Mouse (Mus musculus) MEL-GATA-1-ER (cell line): ENCODE results near the gene Ddrgk1.
A peak's percentile ranks its signal among the peaks of the same experiment; 100 is the strongest.

Source experiments
- DNase-seq: peaks from one replicate; pipeline ENCODE4 v3.0.0-alpha.2; 2012; ENCODE audit warnings: low read depth; ENCODE audit errors: extremely low read depth

Gene Ddrgk1

DNA sequence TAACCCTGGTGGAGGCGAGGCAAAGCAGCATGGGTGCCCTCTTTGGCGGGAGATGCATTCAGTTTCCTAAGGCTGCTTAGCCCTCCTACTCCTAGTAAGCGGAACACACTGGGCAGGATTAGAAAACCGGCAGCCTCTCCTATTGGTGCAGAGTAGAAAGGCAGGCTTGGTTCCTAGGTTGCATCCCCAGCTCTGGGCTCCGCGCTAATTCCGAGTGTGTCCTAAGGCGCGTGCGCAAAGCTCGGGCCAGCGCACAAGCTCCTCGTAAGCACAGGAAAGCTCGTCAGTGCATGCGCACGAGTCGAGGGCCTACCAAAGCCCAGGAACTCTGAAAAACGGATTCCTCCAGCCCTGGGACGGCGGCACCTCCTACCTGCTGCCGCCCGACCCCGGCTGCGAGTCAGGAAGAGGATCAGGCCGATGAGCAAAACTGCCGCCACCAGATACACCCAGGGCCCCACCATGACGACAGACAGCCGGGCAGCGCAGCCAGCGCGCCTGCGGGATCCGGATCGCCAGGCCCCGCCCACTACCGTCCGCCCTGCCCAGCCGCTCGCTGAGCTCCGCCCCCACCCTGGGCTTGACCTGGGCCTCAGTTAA, at the start of gene Ddrgk1:
TSS of gene Ddrgk1 (minus strand) at position 558 of the 600 bp plus-strand sequence.
- DNase-seq, result peak; percentile 95

DNA sequence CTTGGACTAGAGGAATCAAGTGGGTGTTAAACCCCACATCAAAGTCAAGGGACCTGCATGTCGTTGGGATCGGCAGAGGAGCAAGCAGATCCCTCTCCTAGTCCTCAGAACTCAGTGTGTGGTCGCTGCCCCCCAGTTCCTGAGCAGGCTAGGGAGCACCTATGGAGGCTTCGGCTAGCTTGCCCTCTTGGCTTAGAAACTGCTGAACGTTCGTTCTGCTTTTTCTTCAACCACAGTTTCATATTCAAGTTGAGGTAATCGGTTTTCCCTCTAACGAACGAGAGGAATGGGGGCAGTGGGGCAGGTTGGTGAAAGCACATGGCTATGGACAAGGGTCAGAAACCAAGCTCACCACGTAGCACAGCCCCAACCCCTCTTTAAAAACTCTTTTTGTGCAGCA, 42.6 kb upstream of the Ddrgk1 start:
- DNase-seq, result no peak

DNA sequence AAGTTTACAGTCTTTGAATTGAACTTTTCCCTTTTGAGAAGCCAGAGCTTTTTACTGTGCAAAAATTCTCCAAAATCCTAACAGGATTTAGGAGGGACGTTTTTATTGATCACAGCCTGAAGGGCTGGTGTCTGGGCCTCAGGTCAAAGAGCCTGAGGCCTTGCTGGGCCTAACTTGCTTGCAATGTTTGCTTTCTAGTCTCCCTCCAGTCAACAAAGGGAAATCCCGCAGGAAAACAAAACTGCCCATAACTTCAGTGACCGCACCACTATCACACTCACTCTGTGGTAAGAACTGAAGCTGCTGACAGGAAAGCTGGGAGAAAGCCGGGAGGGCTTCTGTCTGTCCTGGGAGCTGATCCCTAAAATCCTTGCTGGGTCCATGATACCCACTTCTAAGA, 42.1 kb upstream of the Ddrgk1 start:
- no peak for DNase-seq

DNA sequence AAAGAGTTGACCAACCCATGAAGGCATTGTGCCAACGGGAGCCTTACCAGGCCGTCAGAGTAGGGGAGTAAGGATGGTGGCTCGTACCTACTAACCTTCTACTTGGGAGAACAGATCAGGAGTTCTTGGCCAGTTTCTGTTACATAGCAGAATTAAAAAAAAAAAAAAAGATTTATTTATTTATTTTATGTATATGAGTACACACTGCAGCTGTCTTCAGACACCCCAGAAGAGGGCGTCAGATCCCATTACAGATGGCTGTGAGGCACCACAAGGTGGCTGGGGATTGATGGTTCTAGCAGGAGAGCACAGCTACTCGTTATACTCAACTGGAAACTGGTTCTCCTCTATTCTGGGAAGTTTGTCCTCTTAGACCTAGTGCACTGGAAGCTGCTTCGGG, 40.7 kb upstream of the Ddrgk1 start:
- DNase-seq, result no peak

DNA sequence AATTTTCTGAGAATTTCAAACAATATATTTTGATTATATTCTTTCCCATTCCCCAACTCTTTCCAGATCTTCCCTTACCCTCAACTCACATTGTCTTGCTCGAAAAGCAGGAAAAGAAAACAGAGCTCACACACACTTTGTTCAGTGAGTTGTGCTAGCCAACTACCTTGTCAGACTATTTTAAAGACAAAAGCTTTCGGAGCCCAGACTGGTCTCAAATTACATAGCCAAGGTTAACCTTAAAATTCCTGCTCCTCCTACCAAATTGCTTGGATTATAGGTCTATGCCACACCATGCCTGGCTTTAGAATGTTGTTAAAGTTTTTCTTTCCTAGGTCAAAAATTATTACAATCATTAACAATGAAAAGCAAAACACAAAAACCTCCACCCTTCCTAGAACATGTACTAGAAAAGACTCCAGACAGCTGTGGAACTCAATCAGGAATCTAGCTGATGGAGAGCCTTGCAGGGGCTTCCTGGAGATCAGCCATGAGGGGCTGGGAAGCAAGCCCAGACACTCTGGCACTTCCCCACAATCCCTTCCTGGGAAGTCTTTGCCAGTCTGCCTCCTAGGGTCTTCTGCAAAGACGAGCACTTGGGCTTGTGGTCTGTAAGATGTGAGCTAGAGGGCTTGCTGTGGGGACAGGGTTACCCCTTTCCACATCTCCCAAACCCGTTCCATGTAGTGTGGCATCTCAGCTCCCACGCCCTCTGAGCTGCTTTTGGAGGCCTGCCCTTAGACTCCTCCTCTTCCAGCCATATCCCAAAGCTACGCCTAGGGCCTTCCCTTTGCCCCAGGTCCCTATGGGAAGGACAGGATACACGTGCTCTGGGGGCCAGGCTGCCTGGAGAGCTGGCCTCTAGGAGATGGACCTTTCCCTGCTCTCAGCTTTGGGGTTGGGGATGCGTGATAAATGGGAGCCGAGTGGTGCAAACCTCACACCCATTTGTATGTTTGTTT, 39.9 kb upstream of the Ddrgk1 start:
- no peak for DNase-seq

DNA sequence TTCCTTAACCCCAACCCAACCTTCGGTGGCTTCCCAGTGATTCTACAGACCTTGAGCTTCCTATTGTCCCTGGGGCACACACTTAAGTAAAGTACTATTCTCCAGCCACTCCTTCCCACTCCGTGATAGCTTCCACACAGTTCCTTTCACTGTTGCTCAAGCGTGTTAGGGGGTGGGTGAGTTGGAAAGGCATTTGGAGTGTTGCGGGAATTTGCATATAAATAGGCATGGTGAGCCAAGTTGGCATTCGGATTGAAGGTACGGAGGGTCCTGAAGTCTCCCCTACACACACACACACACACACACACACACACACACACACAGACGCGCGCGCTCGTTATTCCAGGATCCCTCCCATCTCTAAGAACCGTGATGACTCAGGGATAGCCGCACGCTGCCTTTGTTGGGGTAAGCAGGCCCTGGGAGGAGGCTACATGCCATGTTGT, 33.4 kb upstream of the Ddrgk1 start:
- no peak for DNase-seq

DNA sequence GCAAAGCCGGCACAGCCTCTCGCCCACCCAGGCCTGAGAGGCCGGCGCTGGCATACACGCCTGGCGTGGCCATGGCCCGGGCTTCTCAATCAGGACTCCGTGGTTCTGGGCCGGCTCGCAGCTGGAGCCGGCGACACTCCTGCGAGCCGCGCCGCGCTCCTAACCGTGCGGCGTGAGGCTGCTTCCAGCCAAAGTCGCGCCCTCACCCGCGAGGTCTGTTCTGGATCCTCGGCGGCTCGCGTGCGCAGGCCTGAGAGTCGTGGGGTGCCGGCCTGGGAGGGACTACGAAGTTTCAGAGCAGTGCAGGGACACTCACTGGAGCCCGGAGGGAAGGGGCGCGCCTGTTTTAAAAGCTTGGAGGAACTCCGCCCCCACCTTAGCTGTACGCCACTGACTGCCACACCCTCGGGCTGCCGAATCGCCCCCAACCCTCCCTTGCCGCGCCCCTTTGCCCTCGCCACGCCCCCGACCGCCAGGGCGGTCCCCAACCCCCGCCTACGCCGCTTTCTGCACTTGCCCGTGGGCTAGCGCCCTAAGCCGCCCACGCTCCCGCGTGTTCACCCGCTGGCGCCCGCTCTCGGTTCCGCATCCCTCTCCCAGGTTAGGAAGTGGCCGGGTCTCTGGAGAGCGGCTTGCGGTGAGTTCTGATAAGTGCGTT, 32.8 kb upstream of the Ddrgk1 start, which contains the start of gene Slc4a11:
TSS of gene Slc4a11 (minus strand) at position 367 of the 658 bp plus-strand sequence.
- DNase-seq, result peak; percentile 44

DNA sequence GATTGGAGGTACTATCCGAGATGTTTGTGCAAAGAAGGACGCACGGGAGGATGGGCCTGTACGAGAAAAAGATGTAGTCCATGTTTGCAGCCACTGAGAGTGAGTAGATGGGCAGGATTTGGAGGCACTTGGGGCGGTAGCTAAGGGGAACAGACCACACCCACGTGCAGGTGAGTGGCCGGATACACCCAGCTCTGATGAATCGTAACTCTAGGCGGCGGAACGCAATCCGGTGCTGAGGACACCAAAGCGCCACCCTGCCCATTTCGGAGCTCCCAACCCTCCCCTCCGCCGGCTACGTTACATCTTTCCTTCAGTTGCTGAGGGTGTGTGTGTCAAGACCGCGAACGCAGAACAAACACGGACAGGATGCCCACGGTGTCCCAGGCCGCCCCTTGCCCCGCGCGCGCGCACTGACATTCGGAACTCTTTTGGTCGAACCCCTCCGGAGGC, 32.3 kb upstream of the Ddrgk1 start:
- peak; percentile 8 for DNase-seq

DNA sequence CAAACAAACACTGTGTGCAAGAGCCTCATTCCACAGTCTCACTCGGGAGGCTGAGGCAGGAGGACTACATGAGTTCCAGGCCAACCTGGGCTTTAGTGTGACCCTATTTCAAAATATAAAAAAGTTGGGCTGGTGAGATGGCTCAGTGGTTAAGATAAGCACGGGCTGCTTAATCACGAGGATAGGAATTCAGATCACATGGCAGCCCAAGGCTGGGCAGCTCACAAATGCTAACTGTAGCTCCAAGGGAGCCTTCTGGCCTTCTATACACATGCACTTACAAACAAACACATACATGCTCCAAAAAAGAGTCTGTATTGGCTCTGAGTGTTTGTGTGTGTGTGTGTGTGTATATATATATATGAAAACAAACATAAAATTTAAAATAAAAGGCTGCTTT, 29.1 kb upstream of the Ddrgk1 start:
- DNase-seq, result no peak

DNA sequence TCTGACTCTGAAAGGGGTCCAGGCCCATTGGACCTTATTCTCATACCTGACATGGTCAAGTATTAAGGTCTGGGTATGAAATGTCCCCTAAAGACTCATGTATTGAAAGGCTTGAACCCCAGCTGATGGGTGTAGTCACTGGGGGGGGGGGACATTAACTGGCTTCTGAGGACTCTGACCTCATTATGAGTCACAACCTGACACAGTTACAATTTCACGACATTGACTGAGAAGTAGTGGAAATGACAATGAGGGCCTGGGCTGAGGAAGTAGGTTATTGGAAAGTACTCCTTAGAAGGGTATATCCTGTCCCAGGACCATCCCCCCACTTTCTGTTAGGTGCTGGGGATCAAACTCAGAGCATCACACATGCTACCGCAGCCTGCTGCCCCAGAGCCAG, 24.6 kb upstream of the Ddrgk1 start:
- no peak for DNase-seq

DNA sequence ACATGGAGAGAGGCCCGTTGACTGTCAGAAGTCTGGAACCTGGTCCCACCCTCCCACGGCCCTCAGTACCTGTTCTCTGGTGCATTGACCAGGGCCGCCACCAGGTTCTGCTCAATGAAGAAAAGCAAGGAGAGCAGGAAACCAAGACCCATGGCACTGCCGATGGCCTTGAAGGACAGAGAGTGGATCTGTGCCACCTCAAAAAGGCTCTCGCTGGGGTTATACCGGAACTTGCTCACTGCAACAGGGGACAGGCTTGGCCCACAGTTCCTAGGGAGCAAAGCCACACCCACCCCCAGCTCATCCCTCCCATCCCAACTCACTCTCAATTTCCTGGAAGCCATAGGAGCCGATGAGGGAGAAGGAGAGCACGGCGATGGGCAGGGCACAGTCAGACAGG, 21.0 kb upstream of the Ddrgk1 start:
- DNase-seq, result no peak

DNA sequence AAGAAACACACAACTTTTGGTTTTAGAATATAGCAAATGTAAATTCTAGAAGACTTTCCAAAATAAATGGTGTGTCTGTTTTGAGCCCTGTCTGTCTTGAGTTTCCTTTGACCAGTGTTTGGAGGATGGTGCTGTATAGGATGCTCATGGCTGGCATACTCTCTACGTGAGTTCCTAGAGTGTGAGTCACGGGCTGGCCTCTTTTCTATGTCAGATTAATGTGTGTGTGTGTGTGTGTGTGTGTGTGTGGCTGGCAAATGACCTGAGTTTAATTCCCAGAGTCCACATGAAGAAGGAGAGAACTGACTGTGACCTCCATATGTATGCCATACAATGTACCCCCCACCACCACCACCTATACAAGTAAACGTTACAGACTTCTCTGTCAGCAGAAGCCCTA, 17.1 kb upstream of the Ddrgk1 start:
- DNase-seq, result no peak

DNA sequence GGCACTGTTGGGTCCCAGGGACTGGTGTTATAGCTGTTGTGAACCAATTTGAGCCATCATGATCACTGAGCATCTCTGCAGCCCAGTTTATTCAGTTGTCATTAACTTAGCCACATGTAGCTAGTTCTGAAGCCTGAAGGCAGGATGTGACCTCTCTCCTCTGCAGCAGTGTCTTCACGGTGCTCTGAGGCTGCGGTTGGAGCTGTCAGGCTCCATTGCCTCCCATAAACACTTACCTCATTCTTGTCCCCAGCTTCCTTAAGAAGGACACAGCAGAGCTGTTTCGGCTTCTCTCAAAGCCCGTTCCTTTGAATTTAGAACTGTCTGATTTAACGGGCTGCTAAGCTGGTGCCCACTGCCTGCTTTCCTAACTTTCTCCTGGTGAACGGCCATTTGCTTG, 15.4 kb upstream of the Ddrgk1 start:
- DNase-seq, result no peak

DNA sequence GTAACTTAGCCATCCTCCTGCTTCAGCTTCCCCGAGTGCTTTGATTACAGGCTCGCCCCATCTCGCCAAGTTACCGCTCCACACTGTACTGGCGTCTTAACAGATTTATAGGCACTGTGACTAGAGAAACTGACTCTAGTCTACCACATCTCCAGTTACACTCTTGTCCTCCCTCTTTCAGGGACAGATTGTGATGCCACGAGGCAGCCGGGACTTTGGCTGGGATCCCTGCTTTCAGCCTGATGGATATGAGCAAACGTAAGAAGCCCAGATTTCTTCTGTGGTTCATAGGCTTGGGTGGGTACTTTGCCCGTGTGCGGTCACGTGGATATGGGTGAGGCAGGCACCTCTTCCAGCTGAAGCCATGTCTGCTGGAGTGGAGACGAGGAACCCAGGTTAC, 14.7 kb upstream of the Ddrgk1 start:
- no peak for DNase-seq

DNA sequence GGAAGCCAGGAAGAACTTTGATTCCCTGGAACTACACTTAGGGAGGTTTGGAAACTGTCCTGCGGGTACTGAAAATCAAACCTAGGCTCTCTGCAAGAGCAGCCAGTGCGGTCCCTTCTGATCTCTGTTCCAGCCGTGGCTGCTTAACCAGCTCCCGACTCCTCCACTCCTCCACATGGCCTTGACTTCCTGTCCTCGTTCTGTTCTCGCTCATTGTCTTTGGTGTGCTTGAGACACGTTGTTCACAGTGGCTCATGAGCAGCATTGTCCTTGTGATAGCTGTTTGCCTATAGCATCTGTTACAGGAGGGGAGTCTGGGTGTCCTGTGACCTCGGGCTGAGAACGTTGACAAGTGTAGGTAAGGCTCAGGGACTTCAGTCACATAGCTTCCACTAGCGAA, 12.8 kb upstream of the Ddrgk1 start:
- DNase-seq, result no peak

DNA sequence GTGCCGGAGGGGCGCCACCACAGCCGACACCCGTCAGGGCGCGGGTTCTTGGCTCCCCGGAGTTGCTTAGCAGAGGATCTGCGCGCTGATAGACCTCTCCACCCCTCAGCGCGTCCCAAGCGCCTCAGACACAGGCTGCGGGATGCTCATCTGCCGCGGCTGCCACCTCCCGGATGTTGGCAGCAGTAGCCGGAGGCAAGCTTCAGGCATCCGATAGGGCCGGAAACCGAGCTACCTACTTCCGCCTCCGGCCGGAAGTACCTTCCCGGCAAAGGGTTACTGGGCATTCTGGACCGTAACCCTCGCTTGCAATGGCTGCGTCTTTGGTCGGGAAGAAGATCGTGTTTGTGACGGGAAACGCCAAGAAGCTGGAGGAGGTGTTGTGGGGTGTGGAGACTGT, 3.1 kb upstream of the Ddrgk1 start, which contains the start of gene Itpa:
TSS of gene Itpa (plus strand) at position 52 of the 400 bp plus-strand sequence.
- peak; percentile 87 for DNase-seq

DNA sequence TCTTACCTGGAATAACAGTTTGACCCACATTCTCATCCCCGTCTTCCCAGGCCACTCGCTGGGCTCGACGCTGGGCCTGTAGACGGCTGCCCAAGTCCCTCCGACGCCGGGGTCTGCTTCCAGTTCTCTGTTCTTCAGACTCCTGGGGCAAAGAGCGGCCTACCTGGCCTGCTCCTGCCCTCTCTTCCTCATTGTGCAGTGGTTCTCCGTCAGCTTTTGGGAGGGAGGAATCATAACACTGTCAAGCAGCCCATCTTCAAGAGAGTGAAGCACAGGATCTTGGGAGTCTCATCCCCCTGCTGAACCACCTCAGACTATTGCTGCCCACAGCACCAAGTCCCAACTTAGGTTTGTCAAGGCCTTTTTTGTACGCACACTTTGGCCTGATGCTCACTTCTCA, 1.1 kb downstream of the Ddrgk1 start:
- DNase-seq, result no peak

DNA sequence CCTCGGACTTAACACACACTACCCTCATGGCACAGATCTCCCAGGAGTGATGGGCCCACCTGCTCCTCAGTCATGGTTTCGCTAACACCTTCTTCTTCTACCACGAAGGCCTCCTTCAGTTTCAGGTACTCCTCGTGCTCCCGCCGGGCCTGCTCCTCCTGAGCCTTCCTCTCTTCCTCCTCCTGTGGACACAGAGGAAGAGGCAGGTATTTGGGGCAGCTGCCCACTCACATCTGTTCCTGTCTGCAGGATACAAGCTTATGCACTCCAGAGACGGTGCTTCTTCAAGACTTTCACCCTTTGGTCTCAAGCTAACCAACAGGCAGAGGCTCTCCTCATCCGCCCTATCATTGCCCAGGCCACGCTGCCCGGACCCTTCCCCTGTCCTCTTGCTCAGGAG, 5.9 kb downstream of the Ddrgk1 start:
- DNase-seq, result no peak

DNA sequence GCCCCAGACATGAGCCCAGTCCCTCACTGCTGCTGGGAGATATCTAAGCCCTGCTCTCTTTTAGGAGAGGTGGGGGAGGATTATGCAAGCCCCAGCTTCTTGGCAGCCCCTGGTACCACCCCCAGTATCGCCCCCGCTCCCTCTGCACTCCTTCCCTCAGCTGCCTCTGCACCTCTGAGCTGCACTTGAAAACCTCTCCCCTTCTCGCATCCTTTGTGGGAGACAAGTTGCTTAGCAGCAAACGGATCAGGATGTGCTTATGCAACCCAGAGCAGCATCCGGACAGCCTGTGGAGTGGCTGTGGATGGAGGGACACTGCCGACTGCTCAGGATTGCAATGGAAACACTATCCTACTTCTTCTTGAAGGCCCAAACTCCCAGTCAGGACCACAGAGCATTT, 6.9 kb downstream of the Ddrgk1 start:
- no peak for DNase-seq

DNA sequence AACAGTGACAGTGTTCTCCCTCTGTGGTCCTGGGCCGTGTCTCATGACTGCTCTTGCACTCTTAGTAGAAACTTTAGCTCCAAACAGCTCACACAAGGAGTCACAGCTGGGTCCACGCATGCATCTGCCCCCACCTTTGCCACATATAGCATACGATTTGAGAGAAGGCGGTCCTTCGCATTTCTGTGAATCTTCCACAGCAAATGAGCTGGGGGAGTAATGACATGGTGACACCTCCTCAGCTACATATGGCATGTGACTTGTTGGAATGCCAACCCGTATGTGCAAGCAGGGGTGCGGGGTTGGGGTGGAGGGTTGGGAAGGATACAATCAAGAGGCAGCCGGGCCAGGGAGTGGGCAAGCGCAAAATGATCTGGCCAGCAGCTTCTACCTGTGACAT, 7.9 kb downstream of the Ddrgk1 start:
- DNase-seq, result no peak

DNA sequence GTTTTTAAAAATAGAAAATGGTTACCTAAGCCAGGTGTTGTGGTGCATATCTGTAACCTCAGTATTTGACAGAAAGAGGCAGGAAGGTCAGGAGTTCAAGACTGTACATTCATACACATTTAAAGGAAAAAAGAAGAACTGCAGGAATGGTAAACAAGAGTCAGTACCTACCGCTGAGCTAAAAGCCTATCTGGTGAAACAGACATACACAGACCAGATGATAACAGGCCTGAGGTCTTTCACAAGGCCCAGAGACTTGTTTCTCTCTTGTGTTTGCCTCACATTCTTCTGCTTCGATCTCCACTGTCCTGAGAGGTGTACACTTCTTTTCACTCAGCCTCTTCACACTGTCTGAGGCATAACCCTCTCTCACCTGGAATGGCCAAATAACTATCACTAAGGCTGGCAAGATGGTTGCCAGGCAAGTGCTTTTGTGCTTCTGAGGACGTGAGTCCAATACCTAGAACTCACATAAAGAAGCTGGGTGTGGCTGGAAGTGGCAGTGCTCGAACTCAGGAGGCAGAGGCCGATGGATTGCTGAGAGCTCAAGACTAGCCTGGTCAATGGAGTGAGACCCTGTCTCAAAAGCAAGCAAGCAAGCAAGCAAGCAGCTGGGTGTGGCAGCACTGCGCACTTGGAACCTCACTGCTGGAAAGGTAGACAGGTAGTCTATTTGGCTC, 8.7 kb downstream of the Ddrgk1 start:
- DNase-seq, result peak; percentile 78
